Mouse (Mus musculus): ENCODE results near the gene Abhd16a.

The Abhd16a gene

GRCm38 (mm10) chr17:35147922-35148639 is 59.0 kb downstream of the Abhd16a start:
- no peak for DNase-seq (ENCODE audit: low spot score)

GRCm38 (mm10) chr17:35152121-35152520 is 63.1 kb downstream of the Abhd16a start:
- no peak for DNase-seq (ENCODE audit: low spot score)

All from urinary bladder, postnatal 25 days (tissue).